Mouse (Mus musculus) adrenal gland, postnatal 4 days (tissue): ENCODE data around the gene Raver1. TPM values are rescaled to one million over a fixed set of nuclear protein-coding genes. Genes with fewer than 3 reads are reported as not detected.

ENCODE experiments used
- microRNA-seq: library from miRNA; unstranded; fragments of <30 nt; microRNA quantifications from one replicate; pipeline ENCODE4 v1.2.0, GENCODE M21; 2021
- total RNA-seq, 2 experiments: library from RNA; stranded (reverse); gene quantifications; 2 replicates each; pipeline ENCODE4 v1.2.3; 2021

The Raver1 gene
- total RNA-seq, 2 experiments from 2014 or later: 67.0 to 68.4 TPM

Small RNAs within 50 kb of the gene (microRNA-seq; reads per million reads assigned to microRNA genes)
- not detected for gene Mir1900
- 1.1 reads per million for gene Mir7082

Other genes starting within 250 kb of the Raver1 start
- gene A230050P20Rik, start 223.4 kb downstream of the Raver1 start, total RNA-seq: 10 to 100 TPM; 34.4 to 43.7 TPM
- gene Angptl6, start 212.3 kb downstream of the Raver1 start, total RNA-seq: 1 to 10 TPM; 2.7 to 3.2 TPM
- gene Ppan, start 203.8 kb downstream of the Raver1 start, total RNA-seq: 10 to 100 TPM; 47.4 to 53.4 TPM
- gene Eif3g, start 193.4 kb downstream of the Raver1 start, total RNA-seq: 100 to 1,000 TPM; 177 TPM
- 10 to 100 TPM; 71.8 to 89.6 TPM for gene Dnmt1, start 132.1 kb downstream of the Raver1 start, total RNA-seq
- 10 to 100 TPM; 12.2 to 17.0 TPM for gene S1pr2, start 115.2 kb downstream of the Raver1 start, total RNA-seq
- gene Mrpl4, start 89.3 kb downstream of the Raver1 start, total RNA-seq: 10 to 100 TPM; 96.9 to 97.0 TPM
- gene Icam1, start 76.0 kb downstream of the Raver1 start, total RNA-seq: 10 to 100 TPM in 1 of 2 experiments, 1 to 10 TPM in 1; 10.0 to 11.7 TPM
- 1 to 10 TPM; 3.8 to 4.5 TPM for gene Icam4, start 62.6 kb downstream of the Raver1 start, total RNA-seq
- 1 to 10 TPM in 1 of 2 experiments, under 1 TPM in 1; 0.81 to 1.3 TPM for gene Icam5, start 59.9 kb downstream of the Raver1 start, total RNA-seq
- not detected for gene Zglp1, start 24.9 kb downstream of the Raver1 start, total RNA-seq
- under 1 TPM in 1 of 2 experiments, not detected in 1; 0.64 TPM for gene Gm49373, start 18.9 kb downstream of the Raver1 start, total RNA-seq
- 10 to 100 TPM; 32.9 to 37.7 TPM for gene Fdx1l, start 18.4 kb downstream of the Raver1 start, total RNA-seq
- gene Gm38431, start within 50 bp of the Raver1 start, total RNA-seq: 1 to 10 TPM; 3.1 to 3.9 TPM
- gene Tyk2, start 39.2 kb upstream of the Raver1 start, total RNA-seq: 10 to 100 TPM; 18.9 to 19.2 TPM
- gene Cdc37, start 58.0 kb upstream of the Raver1 start, total RNA-seq: 100 to 1,000 TPM; 174 to 190 TPM
- gene Pde4a, start 73.7 kb upstream of the Raver1 start, total RNA-seq: 10 to 100 TPM in 1 of 2 experiments, 1 to 10 TPM in 1; 9.7 to 10.6 TPM
- 10 to 100 TPM; 46.6 to 50.8 TPM for gene Keap1, start 147.4 kb upstream of the Raver1 start, total RNA-seq
- gene S1pr5, start 156.4 kb upstream of the Raver1 start, total RNA-seq: under 1 TPM; 0.20 to 0.28 TPM
- 10 to 100 TPM; 33.4 to 38.7 TPM for gene Atg4d, start 173.3 kb upstream of the Raver1 start, total RNA-seq
- gene Kri1, start 196.0 kb upstream of the Raver1 start, total RNA-seq: 10 to 100 TPM; 40.2 to 41.8 TPM
- gene Cdkn2d, start 199.4 kb upstream of the Raver1 start, total RNA-seq: 10 to 100 TPM; 21.9 to 25.6 TPM
- gene Ap1m2, start 220.3 kb upstream of the Raver1 start, total RNA-seq: 1 to 10 TPM in 1 of 2 experiments, not detected in 1; 3.4 TPM
- gene Slc44a2, start 228.7 kb upstream of the Raver1 start, total RNA-seq: 10 to 100 TPM; 73.6 to 75.4 TPM